Mouse (Mus musculus) liver, adult 2 months (tissue): ENCODE measurements at regions not wholly inside any gene's neighbourhood (a gene's known extent, or its start where the extent isn't known, plus 50 kb on each side); places are given as distances from the start of the nearest gene placed in this dataset.

Experiments used
- DNase-seq: peaks from one replicate; pipeline ENCODE4 v3.0.0-alpha.2; 2011; ENCODE audit warnings: low read depth, low spot score; ENCODE audit errors: extremely low read depth
- H3K27ac ChIP-seq: fragments of 200-500 bp; replicated peaks from 2 replicates; pipeline ENCODE4 v1.5.1; 2012; ENCODE audit warnings: low read depth, mild to moderate bottlenecking, control low read depth, inconsistent platforms, low read length; ENCODE audit not compliant: insufficient read depth
- H3K27me3 ChIP-seq: fragments of 200-500 bp; 2 replicates; pipeline ENCODE4 v1.6.1; 2012; ENCODE audit warnings: mild to moderate bottlenecking, moderate library complexity, low read length, inconsistent platforms; ENCODE audit not compliant: control insufficient read depth, insufficient read depth
- H3K36me3 ChIP-seq: fragments of 200-500 bp; 2 replicates; pipeline ENCODE4 v1.6.1; 2012; ENCODE audit warnings: low read length, inconsistent platforms; ENCODE audit not compliant: control insufficient read depth, insufficient read depth
- H3K4me1 ChIP-seq: fragments of 200-500 bp; 2 replicates; pipeline ENCODE4 v1.6.1; 2011; ENCODE audit warnings: low read length; ENCODE audit not compliant: control insufficient read depth, insufficient read depth
- H3K4me3 ChIP-seq: fragments of 200-500 bp; 2 replicates; pipeline ENCODE4 v1.5.1; 2011; ENCODE audit warnings: low read depth, mild to moderate bottlenecking, control low read depth, low read length, moderate library complexity; ENCODE audit not compliant: insufficient read depth
- H3K79me2 ChIP-seq: fragments of 200-500 bp; 2 replicates; pipeline ENCODE4 v1.6.1; 2012; ENCODE audit warnings: inconsistent platforms, mild to moderate bottlenecking, low read length, moderate library complexity; ENCODE audit not compliant: control insufficient read depth, insufficient read depth
- H3K9ac ChIP-seq: fragments of 200-500 bp; 2 replicates; pipeline ENCODE4 v1.6.1; 2012; ENCODE audit warnings: low read depth, mild to moderate bottlenecking, control low read depth, inconsistent platforms, low read length
- CTCF ChIP-seq: fragments of 200-500 bp; IDR thresholded peaks from 2 replicates; pipeline ENCODE4 v1.5.1; 2011; ENCODE audit warnings: low read depth, low read length, control low read depth
- POLR2A ChIP-seq: fragments of 200-500 bp; IDR thresholded peaks from 2 replicates; pipeline ENCODE4 v1.6.1; 2011; ENCODE audit warnings: low read length, control low read depth; ENCODE audit not compliant: insufficient read depth; ENCODE audit errors: extremely low read depth
- WGBS: fragments of 180-500 bp; shearing (Covaris S2); methylation state at CpG from one replicate; pipeline ENCODE4 v1.1.7; 2018; 5-methylcytosine and 5-hydroxymethylcytosine counted together

DNA sequence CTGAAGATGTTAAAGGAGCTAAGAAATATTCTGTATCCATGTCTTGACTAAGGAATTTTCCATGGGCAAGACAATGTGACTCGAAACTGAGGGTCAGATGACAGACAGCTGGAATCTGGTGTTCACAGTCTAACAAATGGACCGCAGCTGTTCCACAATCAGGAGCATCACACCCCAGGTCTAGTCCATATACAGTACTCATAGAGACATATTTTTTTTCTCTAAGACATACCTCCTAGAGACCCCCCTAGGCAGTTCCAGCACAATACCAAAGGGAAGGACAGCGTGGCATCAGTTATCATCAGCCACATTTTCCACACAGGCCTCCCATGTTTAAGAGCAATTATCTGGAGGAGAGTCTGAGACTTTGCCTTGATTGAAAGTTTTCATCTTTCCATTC is 878.8 kb downstream of the Stpg2 start:
- H3K79me2 ChIP-seq = no peaks in the 10 kb centered on the region
- H3K9ac ChIP-seq = no peak overlapping the region
- WGBS = 72% methylated on average over 3 of the region's 3 CpGs
- TF ChIP-seq CTCF = no peak
- no peak for TF ChIP-seq POLR2A
- no peak for DNase-seq
- H3K27me3 ChIP-seq = no peaks in the 10 kb centered on the region
- no peaks in the 10 kb centered on the region for H3K36me3 ChIP-seq
- no peak overlapping the region for H3K4me3 ChIP-seq
- H3K4me1 ChIP-seq = no peaks in the 10 kb centered on the region
- H3K27ac ChIP-seq = no peak overlapping the region

DNA sequence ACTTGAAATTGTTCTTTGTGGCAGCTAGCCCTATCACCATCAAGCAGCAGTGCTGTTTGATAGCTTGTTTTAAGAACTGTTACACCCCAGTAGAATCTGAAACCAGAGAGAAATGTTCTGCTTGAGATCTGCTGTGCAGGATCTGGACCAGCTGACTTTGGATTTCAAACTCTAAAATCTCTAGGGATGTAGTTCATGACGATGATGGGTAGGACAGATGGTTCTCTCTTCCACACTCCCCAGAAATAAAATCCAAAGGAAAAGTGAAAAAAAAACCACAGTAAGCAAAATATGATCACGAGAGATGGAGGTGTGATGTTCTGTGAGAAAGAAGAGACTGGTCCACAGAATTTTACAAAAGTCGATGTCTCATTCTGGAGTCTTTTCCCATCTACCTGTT is 879.9 kb downstream of the Stpg2 start:
- Histone ChIP-seq H3K79me2 (no peaks in the 10 kb centered on the region), H3K9ac (no peak overlapping the region), H3K36me3 (no peaks in the 10 kb centered on the region), H3K4me1 (no peaks in the 10 kb centered on the region), H3K4me3 (no peak overlapping the region), H3K27ac (no peak overlapping the region), H3K27me3 (no peaks in the 10 kb centered on the region)
- TF ChIP-seq POLR2A (no peak), CTCF (no peak)
- no peak for DNase-seq
- 65% methylated on average over 3 of the region's 3 CpGs for WGBS

DNA sequence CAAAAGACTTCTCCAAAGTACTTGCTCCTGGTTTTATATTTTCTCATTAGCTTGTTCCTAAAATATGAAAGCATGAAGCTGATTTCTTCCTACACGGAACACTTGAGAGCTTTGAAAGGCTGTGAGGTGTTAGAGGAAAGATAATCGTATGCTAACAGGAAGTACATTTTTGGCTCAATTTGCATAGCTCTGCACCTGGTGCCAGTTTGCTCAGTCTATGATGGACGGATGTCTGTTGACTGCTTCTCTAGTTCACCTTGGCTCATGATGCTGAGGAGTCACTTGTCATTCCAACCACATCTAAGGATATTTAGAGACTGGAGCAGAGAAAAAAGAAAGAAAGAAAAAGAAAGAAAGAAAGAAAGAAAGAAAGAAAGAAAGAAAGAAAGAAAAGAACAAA is 882.5 kb downstream of the Stpg2 start:
- Histone ChIP-seq H3K36me3 (no peaks in the 10 kb centered on the region), H3K9ac (no peak overlapping the region), H3K4me1 (no peaks in the 10 kb centered on the region), H3K79me2 (no peaks in the 10 kb centered on the region), H3K27ac (no peak overlapping the region), H3K27me3 (no peaks in the 10 kb centered on the region), H3K4me3 (no peak overlapping the region)
- no peak for DNase-seq
- TF ChIP-seq CTCF (no peak), POLR2A (no peak)
- WGBS = 76% methylated on average over 3 of the region's 3 CpGs

GRCm38 (mm10) chr3:140091900-140092299 is 886.4 kb downstream of the Stpg2 start:
- Histone ChIP-seq H3K36me3 (no peaks in the 10 kb centered on the region), H3K4me1 (no peaks in the 10 kb centered on the region), H3K4me3 (no peak overlapping the region), H3K27ac (no peak overlapping the region), H3K79me2 (no peaks in the 10 kb centered on the region), H3K9ac (no peak overlapping the region), H3K27me3 (no peaks in the 10 kb centered on the region)
- 77% methylated on average over 2 of the region's 2 CpGs for WGBS
- no peak for TF ChIP-seq POLR2A
- TF ChIP-seq CTCF = no peak
- DNase-seq = no peak

GRCm38 (mm10) chr3:140096854-140097540 is 891.5 kb downstream of the Stpg2 start:
- no peak for DNase-seq
- no peak overlapping the region for H3K27ac ChIP-seq
- H3K27me3 ChIP-seq = no peaks in the 10 kb centered on the region
- H3K79me2 ChIP-seq = no peaks in the 10 kb centered on the region
- TF ChIP-seq CTCF = no peak
- no peak for TF ChIP-seq POLR2A
- H3K4me3 ChIP-seq = no peak overlapping the region
- H3K36me3 ChIP-seq = no peaks in the 10 kb centered on the region
- H3K4me1 ChIP-seq = no peaks in the 10 kb centered on the region
- H3K9ac ChIP-seq = no peak overlapping the region

DNA sequence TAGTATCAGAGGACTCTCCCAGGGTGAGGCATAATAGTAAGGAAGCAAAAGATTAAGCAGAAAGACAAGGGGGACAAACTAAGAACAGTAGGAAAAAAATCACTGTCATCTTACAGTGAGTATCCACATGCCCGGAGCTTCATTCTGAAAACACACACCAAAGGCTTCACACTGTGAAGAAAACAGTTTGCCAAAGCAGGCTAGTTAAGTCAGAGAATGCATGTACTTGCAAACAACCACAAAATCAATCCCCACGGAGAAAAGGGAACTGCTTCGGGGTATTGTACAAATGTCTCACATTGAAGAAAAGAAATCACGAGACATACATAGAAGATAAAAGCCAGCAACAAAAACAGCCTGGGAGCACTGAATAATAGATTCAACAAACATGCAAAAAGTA is 903.9 kb downstream of the Stpg2 start:
- Histone ChIP-seq H3K36me3 (no peaks in the 10 kb centered on the region), H3K79me2 (no peaks in the 10 kb centered on the region), H3K27me3 (no peaks in the 10 kb centered on the region), H3K4me3 (no peak overlapping the region), H3K9ac (no peak overlapping the region), H3K27ac (no peak overlapping the region), H3K4me1 (no peaks in the 10 kb centered on the region)
- DNase-seq = no peak
- WGBS = 68% methylated on average over 4 of the region's 4 CpGs
- no peak for TF ChIP-seq POLR2A
- no peak for TF ChIP-seq CTCF
